Mouse (Mus musculus) skeletal muscle tissue, postnatal 0 days (tissue): ENCODE data around the gene Glod4. TPM values are rescaled to one million over a fixed set of nuclear protein-coding genes. Genes with fewer than 3 reads are reported as not detected.

Source experiments
- polyA plus RNA-seq: library from polyadenylated mRNA; unstranded; fragments of >200 nt; fragmentation: Nextera tagmentation; extraction: Ambion mirVana; gene quantifications from 2 replicates; pipeline ENCODE4 v1.2.1, GENCODE M21; 2015

The Glod4 gene
- polyA plus RNA-seq, result 63.2 and 75.6 TPM in 2 replicates

GRCm38 (mm10) chr11:76242901-76243810, at the start of gene Glod4, which contains the start of gene Mrm3:
TSS of gene Glod4 (minus strand) at chr11:76243725.
TSS of gene Mrm3 (plus strand) at chr11:76243715.

GRCm38 (mm10) chr11:76217390-76217800, 26.1 kb downstream of the Glod4 start, which contains the start of the genes Dbil5 and Gemin4:
TSS of gene Dbil5 (plus strand) at chr11:76217608.
TSS of gene Gemin4 (minus strand) at chr11:76217664.

GRCm38 (mm10) chr11:76179495-76180145, 63.9 kb downstream of the Glod4 start, which contains the start of the genes Vps53 and Fam57a:
TSS of gene Vps53 (minus strand) at chr11:76179647.
TSS of gene Fam57a (plus strand) at chr11:76179671.

Other genes with a start within 250 kb of the Glod4 start
- gene 1700016K19Rik, start 243.8 kb downstream of the Glod4 start, polyA plus RNA-seq, result not detected in 2 replicates
- 24.3 and 31.9 TPM in 2 replicates for gene Rflnb, start 215.9 kb downstream of the Glod4 start, polyA plus RNA-seq
- 22.4 and 22.7 TPM in 2 replicates for gene Vps53, start 64.1 kb downstream of the Glod4 start, polyA plus RNA-seq
- 8.9 and 14.6 TPM in 2 replicates for gene Fam57a, start 64.1 kb downstream of the Glod4 start, polyA plus RNA-seq
- gene Dbil5, start 26.1 kb downstream of the Glod4 start, polyA plus RNA-seq, result 0.27 and 0.57 TPM in 2 replicates
- gene Gemin4, start 26.1 kb downstream of the Glod4 start, polyA plus RNA-seq, result 4.5 and 7.6 TPM in 2 replicates
- 30.7 and 32.4 TPM in 2 replicates for gene Mrm3, start within 50 bp of the Glod4 start, polyA plus RNA-seq
- gene Nxn, start 155.4 kb upstream of the Glod4 start, polyA plus RNA-seq, result 35.3 and 36.2 TPM in 2 replicates
- gene Timm22, start 163.2 kb upstream of the Glod4 start, polyA plus RNA-seq, result 80.5 and 85.0 TPM in 2 replicates